Mouse (Mus musculus) layer of hippocampus, adult 2 months (tissue): ENCODE measurements around the gene Irak1. TPM values are rescaled to one million over a fixed set of nuclear protein-coding genes. Genes with fewer than 3 reads are reported as not detected.
A peak's percentile ranks its signal among the peaks of the same experiment; 100 is the strongest.

ENCODE experiments used
- DNase-seq, 2 experiments: peaks; one replicate each; pipeline ENCODE4 v3.0.0; 2022; ENCODE audit warnings: low spot score in 2 of 2
- H3K27ac ChIP-seq: fragments of 200-600 bp; 2 replicates; pipeline ENCODE4 v1.8.1; 2022
- H3K4me3 ChIP-seq: fragments of 200-600 bp; 2 replicates; pipeline ENCODE4 v1.8.1; 2022; ENCODE audit warnings: mild to moderate bottlenecking
- CTCF ChIP-seq: fragments of 200-600 bp; conservative IDR thresholded peaks from 2 replicates; pipeline ENCODE4 v1.8.1; 2022; ENCODE audit warnings: antibody characterized with exemption, mild to moderate bottlenecking, moderate library complexity
- long read RNA-seq, 2 experiments: library from polyadenylated mRNA; stranded (forward); transcript quantifications; one replicate each; pipeline ENCODE4 v2.0.0; 2021; ENCODE audit warnings: borderline mapping rate in 2 of 2
- total RNA-seq, 2 experiments: library from RNA; stranded (reverse); gene quantifications; 2 replicates each; pipeline ENCODE4 v1.2.3; 2021

The Irak1 gene
- 10 to 100 TPM; 59.3 to 62.6 TPM for total RNA-seq
- long read RNA-seq, experiment 1, transcript Irak1-206 (14 exons, 3,835 nt) = major isoform, 9 of 41 reads
- long read RNA-seq, experiment 1, partial matches to known transcripts = 5 of 41 reads
- long read RNA-seq, experiment 1, other reads (novel, unspliced or antisense) = 23 of 41 reads
- long read RNA-seq, experiment 2, transcript Irak1-206 (14 exons, 3,835 nt) = major isoform, 18 of 66 reads
- long read RNA-seq, experiment 2, partial matches to known transcripts = 13 of 66 reads
- long read RNA-seq, experiment 2, other reads (novel, unspliced or antisense) = 31 of 66 reads

- peak; percentile 75 for TF ChIP-seq CTCF
- Histone ChIP-seq H3K27ac (peak within 1 kb of the TSS; percentile 94), H3K4me3 (peak within 1 kb of the TSS; percentile 66)
- peak; percentile 51 to 75 for DNase-seq
Observed at GRCm38 (mm10) chrX:74023188-74024049, at the start of gene Irak1. TSS of gene Irak1 (minus strand) at chrX:74023918.

- Histone ChIP-seq H3K4me3 (no peak overlapping the region), H3K27ac (no peak overlapping the region)
- no peak for DNase-seq
- no peak for TF ChIP-seq CTCF
Observed at GRCm38 (mm10) chrX:74070794-74071193, 47.1 kb upstream of the Irak1 start.

- DNase-seq = no peak
- Histone ChIP-seq H3K4me3 (no peak overlapping the region), H3K27ac (no peak overlapping the region)
- TF ChIP-seq CTCF = no peak
Observed at GRCm38 (mm10) chrX:74067891-74068290, 44.2 kb upstream of the Irak1 start.

GRCm38 (mm10) chrX:74045107-74045506, 21.4 kb upstream of the Irak1 start:
- Histone ChIP-seq H3K27ac (no peak overlapping the region), H3K4me3 (no peak overlapping the region)
- DNase-seq = no peak
- TF ChIP-seq CTCF = no peak

GRCm38 (mm10) chrX:74037702-74038375, 14.1 kb upstream of the Irak1 start:
- TF ChIP-seq CTCF = no peak
- Histone ChIP-seq H3K4me3 (no peak overlapping the region), H3K27ac (no peak overlapping the region)
- no peak for DNase-seq

GRCm38 (mm10) chrX:74030000-74030399, 6.3 kb upstream of the Irak1 start:
- H3K4me3 ChIP-seq = no peak overlapping the region
- TF ChIP-seq CTCF = no peak
- no peak overlapping the region for H3K27ac ChIP-seq
- no peak for DNase-seq

GRCm38 (mm10) chrX:74022795-74023187, 927 bp downstream of the Irak1 start:
- peak overlapping the region; percentile 94 for H3K27ac ChIP-seq
- no peak for TF ChIP-seq CTCF
- H3K4me3 ChIP-seq = peak overlapping the region; percentile 66
- DNase-seq = no peak

GRCm38 (mm10) chrX:74014597-74014996, 9.1 kb downstream of the Irak1 start:
- no peak for TF ChIP-seq CTCF
- no peak for DNase-seq
- Histone ChIP-seq H3K4me3 (no peak overlapping the region), H3K27ac (no peak overlapping the region)

- DNase-seq = no peak
- H3K27ac ChIP-seq = no peak overlapping the region
- H3K4me3 ChIP-seq = no peak overlapping the region
- TF ChIP-seq CTCF = no peak
Observed at GRCm38 (mm10) chrX:74008063-74008462, 15.7 kb downstream of the Irak1 start.

- TF ChIP-seq CTCF = no peak
- no peak overlapping the region for H3K4me3 ChIP-seq
- H3K27ac ChIP-seq = no peak overlapping the region
- DNase-seq = no peak
Observed at GRCm38 (mm10) chrX:74006401-74006800, 17.3 kb downstream of the Irak1 start.

- TF ChIP-seq CTCF = no peak
- no peak for DNase-seq
- Histone ChIP-seq H3K4me3 (no peak overlapping the region), H3K27ac (no peak overlapping the region)
Observed at GRCm38 (mm10) chrX:74003644-74004043, 20.1 kb downstream of the Irak1 start.

GRCm38 (mm10) chrX:74001024-74001423, 22.7 kb downstream of the Irak1 start:
- H3K27ac ChIP-seq = no peak overlapping the region
- TF ChIP-seq CTCF = no peak
- H3K4me3 ChIP-seq = no peak overlapping the region
- no peak for DNase-seq
